Mouse (Mus musculus) 3T3-L1 (cell line): ENCODE measurements around the gene Hba-x.

Source experiments
- DNase-seq: peaks from one replicate; pipeline ENCODE4 v3.0.0-alpha.2; 2015; ENCODE audit warnings: low read depth, low spot score

Gene Hba-x

DNA sequence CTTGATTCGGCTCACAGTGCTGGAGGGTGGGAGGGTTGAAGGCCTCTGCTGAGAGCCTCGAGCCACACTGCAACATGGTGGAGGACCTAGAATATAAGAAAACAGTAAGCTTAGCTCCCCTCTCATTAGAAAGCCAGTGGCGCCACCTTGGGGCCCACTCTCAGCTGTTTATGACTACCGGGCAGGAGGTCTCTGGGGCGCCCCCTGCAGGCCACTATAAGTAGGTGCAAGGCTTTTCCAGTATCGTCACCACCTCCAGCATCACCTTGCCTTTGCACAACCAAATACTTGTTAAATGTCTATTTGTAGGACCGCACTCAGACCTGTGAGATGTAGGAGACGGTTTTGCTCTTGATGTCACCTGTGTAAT is 45.0 kb downstream of the Hba-x start:
- peak; percentile 85 for DNase-seq

DNA sequence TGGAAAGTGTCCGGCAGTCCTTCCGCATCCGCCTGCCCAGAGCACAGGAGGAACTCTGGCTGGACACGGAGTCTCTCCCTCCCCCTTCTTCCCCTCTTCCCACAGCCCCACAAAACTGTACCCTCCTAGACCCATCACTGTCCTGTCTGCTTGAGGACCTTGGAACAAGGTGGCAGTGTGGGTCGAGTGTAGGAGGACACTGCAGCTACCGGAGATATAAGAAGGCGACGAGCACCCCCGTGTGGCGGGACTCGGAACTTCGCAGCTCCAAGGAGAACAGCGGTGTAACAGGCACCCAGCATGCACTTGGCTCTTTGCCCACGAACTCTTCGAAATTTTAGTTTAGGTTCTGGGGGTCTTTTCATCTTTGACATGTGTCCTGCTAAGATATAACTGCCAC is 48.4 kb downstream of the Hba-x start:
- peak; percentile 85 for DNase-seq
